25 mouse cellular contexts compared by ENCODE assay signal in genomic region chr8:97260964-97261363, GRCm38 (mm10).
DNase-seq lines count a peak whose midpoint lies in the region; ATAC-seq and TF ChIP-seq lines count a peak whose summit lies in the region.
"Had no signal": no experiment of that assay in that cellular context is flagged by ENCODE, and none has a peak within 500 bp of the region (broad histone marks: within the 10 kb centered on the region; RNA-seq: fewer than 3 reads in every experiment).

No protein-coding gene starts in this region.

- H3K4me2 ChIP-seq in hindbrain, postnatal 0 days (ENCODE audit: low read depth, low read length) = no peak overlapping the region
- H3K4me2 ChIP-seq in hindbrain, embryonic 11.5 days (replicated peaks; ENCODE audit: low read depth, low read length) = no peak overlapping the region
- H3K4me2 ChIP-seq: heart, embryonic 12.5 days; limb, embryonic 15.5 days; lung, embryonic 15.5 days; midbrain, embryonic 15.5 days; stomach, embryonic 15.5 days had no signal

- TF ChIP-seq POLR2A in brain, embryonic 14.5 days (IDR thresholded peaks at IDR 0.05; ENCODE audit: borderline replicate concordance, extremely low read depth, insufficient read depth, insufficient read length, poor library complexity, severe bottlenecking) = no peak

- H3K27me3 ChIP-seq in hindbrain, postnatal 0 days (ENCODE audit: insufficient read depth, low read length) = no peaks in the 10 kb centered on the region
- H3K27me3 ChIP-seq in hindbrain, embryonic 11.5 days (ENCODE audit: control insufficient read depth, insufficient read depth, low read length) = no peaks in the 10 kb centered on the region
- H3K27me3 ChIP-seq: heart, embryonic 12.5 days; limb, embryonic 15.5 days; lung, embryonic 15.5 days; midbrain, embryonic 15.5 days; stomach, embryonic 15.5 days had no signal

- no peak overlapping the region for H3K27ac ChIP-seq in hindbrain, postnatal 0 days
- no peak overlapping the region for H3K27ac ChIP-seq in hindbrain, embryonic 11.5 days (ENCODE audit: low read depth, low read length)
- H3K27ac ChIP-seq: hindbrain, embryonic 10.5 days; limb, embryonic 15.5 days; liver, embryonic 14.5 days; lung, embryonic 15.5 days; midbrain, embryonic 15.5 days; stomach, embryonic 15.5 days had no signal

- H3K4me1 ChIP-seq in hindbrain, postnatal 0 days (ENCODE audit: insufficient read depth, low read length) = no peaks in the 10 kb centered on the region
- H3K4me1 ChIP-seq in hindbrain, embryonic 11.5 days (replicated peaks; ENCODE audit: control insufficient read depth, insufficient read depth, low read length) = no peaks in the 10 kb centered on the region
- H3K4me1 ChIP-seq: heart, embryonic 12.5 days; hindbrain, embryonic 10.5 days; limb, embryonic 15.5 days; lung, embryonic 15.5 days; midbrain, embryonic 15.5 days; stomach, embryonic 15.5 days had no signal

- peak; percentile 12 for DNase-seq in cerebellum, adult 11-12 months
- DNase-seq in cerebellum, adult 11 months = no peak
- DNase-seq in hindbrain, postnatal 0 days (ENCODE audit: low spot score) = peak; percentile 41
- DNase-seq in hindbrain, embryonic 11.5 days (ENCODE audit: low spot score) = no peak
- DNase-seq in brain, embryonic 14.5 days (ENCODE audit: low read depth) = peak; percentile 69
- DNase-seq in cerebellum, postnatal 14 days = peak; percentile 25 to 80
- DNase-seq in right cerebral cortex, postnatal 25 days = no peak
- DNase-seq in natural killer cell, adult 2 months (ENCODE audit: low spot score in 2 of 2) = no peak
- DNase-seq: adrenal gland, postnatal 10 days; gastrocnemius, postnatal 14 days; heart, adult 11 months; heart, postnatal 10 days; kidney, postnatal 4 days; lung, postnatal 4 days; right cerebral cortex, adult 18-20 months; thymus, postnatal 25 days had no signal

- H3K9ac ChIP-seq in hindbrain, postnatal 0 days (replicated peaks; ENCODE audit: low read length) = no peak overlapping the region
- no peak overlapping the region for H3K9ac ChIP-seq in hindbrain, embryonic 11.5 days (ENCODE audit: low read depth, low read length)
- H3K9ac ChIP-seq: heart, embryonic 12.5 days; limb, embryonic 15.5 days; liver, embryonic 14.5 days; lung, embryonic 15.5 days; midbrain, embryonic 15.5 days; stomach, embryonic 15.5 days had no signal

- ATAC-seq in hindbrain, postnatal 0 days = no peak
- ATAC-seq in hindbrain, embryonic 11.5 days (ENCODE audit: low FRiP score) = no peak
- ATAC-seq: intestine, postnatal 0 days; midbrain, embryonic 15.5 days had no signal

- H3K4me3 ChIP-seq in hindbrain, postnatal 0 days (ENCODE audit: low read length) = no peak overlapping the region
- H3K4me3 ChIP-seq in hindbrain, embryonic 11.5 days (ENCODE audit: low read depth, low read length) = no peak overlapping the region
- H3K4me3 ChIP-seq: heart, embryonic 12.5 days; hindbrain, embryonic 10.5 days; limb, embryonic 15.5 days; lung, embryonic 15.5 days; midbrain, embryonic 15.5 days; myocyte; stomach, embryonic 15.5 days had no signal

- no peak for TF ChIP-seq CTCF in hindbrain, postnatal 0 days (IDR thresholded peaks at IDR 0.05; ENCODE audit: low read depth)
- TF ChIP-seq CTCF in brain, embryonic 14.5 days (IDR thresholded peaks at IDR 0.05; ENCODE audit: borderline replicate concordance, extremely low read depth, insufficient read depth, insufficient read length) = no peak

- 64% methylated on average over 1 of the region's 1 CpGs for WGBS in hindbrain, postnatal 0 days
- WGBS in hindbrain, embryonic 11.5 days = 97% methylated on average over 1 of the region's 1 CpGs

- no peaks in the 10 kb centered on the region for H3K36me3 ChIP-seq in hindbrain, postnatal 0 days (ENCODE audit: insufficient read depth, low read length)
- H3K36me3 ChIP-seq in hindbrain, embryonic 11.5 days (ENCODE audit: control insufficient read depth, insufficient read depth, low read length) = no peaks in the 10 kb centered on the region
- H3K36me3 ChIP-seq: heart, embryonic 12.5 days; hindbrain, embryonic 10.5 days; limb, embryonic 15.5 days; lung, embryonic 15.5 days; midbrain, embryonic 15.5 days; stomach, embryonic 15.5 days had no signal

- no peaks in the 10 kb centered on the region for H3K9me3 ChIP-seq in hindbrain, postnatal 0 days (ENCODE audit: low read length)
- H3K9me3 ChIP-seq in hindbrain, embryonic 11.5 days (ENCODE audit: control insufficient read depth, low read length) = no peaks in the 10 kb centered on the region
- H3K9me3 ChIP-seq: heart, embryonic 12.5 days; hindbrain, embryonic 10.5 days; limb, embryonic 15.5 days; lung, embryonic 15.5 days; midbrain, embryonic 15.5 days; stomach, embryonic 15.5 days had no signal

Comparison
In these comparisons a context has a peak if more than half of its experiments do, and no peak if none do; other contexts are left out.
1. DNase-seq: peak in cerebellum, adult 11-12 months (single experiment), hindbrain, postnatal 0 days (single experiment), brain, embryonic 14.5 days (single experiment) and cerebellum, postnatal 14 days (2 of 2); none in cerebellum, adult 11 months (single experiment), hindbrain, embryonic 11.5 days (single experiment), right cerebral cortex, postnatal 25 days (single experiment) and natural killer cell, adult 2 months (0 of 2).